Mouse (Mus musculus) left cerebral cortex, postnatal 14 days (tissue): ENCODE measurements around the gene Arhgef9. TPM values are rescaled to one million over a fixed set of nuclear protein-coding genes. Genes with fewer than 3 reads are reported as not detected.

Experiments used
- DNase-seq, 2 experiments: peaks; one replicate each; pipeline ENCODE4 v3.0.0; 2021 to 2022; ENCODE audit warnings: low spot score in 2 of 2, mixed read lengths in 1 of 2
- intact Hi-C: fragments of 180-260 bp; cut with DNase I; formaldehyde crosslinking; loops from one replicate; pipeline ENCODE4 v1.15.1; 2025
- total RNA-seq, 2 experiments: library from RNA; stranded (reverse); gene quantifications; 2 replicates each; pipeline ENCODE4 v1.2.3; 2021

Arhgef9 gene
- total RNA-seq, 2 experiments from 2014 or later = 255 to 274 TPM

- intact Hi-C loops = loop anchor here (10.0 kb wide), 1 partner anchor 138 kb away; no protein-coding TSS in a partner anchor
- DNase-seq = peak; percentile 62 to 68
Measured at GRCm38 (mm10) chrX:95026361-95026892, 170.2 kb downstream of the Arhgef9 start, which contains the start of gene Spin4. Spin4 (minus strand) TSS chrX:95026682.

- DNase-seq = no peak
Measured at GRCm38 (mm10) chrX:95025779-95026360, 170.8 kb downstream of the Arhgef9 start.

GRCm38 (mm10) chrX:95012033-95012432, 184.6 kb downstream of the Arhgef9 start:
- DNase-seq = peak; percentile 18 to 51
- intact Hi-C loops = no loop called here

More at GRCm38 (mm10) chrX:95025779-95026360, 170.8 kb downstream of the Arhgef9 start:
- intact Hi-C loops = loop anchor here (10.0 kb wide), 1 partner anchor 139 kb away; no protein-coding TSS in a partner anchor

Other genes starting within 250 kb of the Arhgef9 start
- gene Spin4, start 170.2 kb downstream of the Arhgef9 start, total RNA-seq = under 1 TPM; 0.80 to 0.92 TPM
- gene Amer1, start 248.0 kb upstream of the Arhgef9 start, total RNA-seq = 1 to 10 TPM; 7.8 to 8.7 TPM